Mouse (Mus musculus): ENCODE results near the gene Lyrm7. TPM values are rescaled to one million over a fixed set of nuclear protein-coding genes. Genes with fewer than 3 reads are reported as not detected.

Gene Lyrm7
- polyA plus RNA-seq, 1 experiment from 2014 or later: 8.0 TPM

GRCm38 (mm10) chr11:54812812-54813516, 47.8 kb downstream of the Lyrm7 start:
- no peak for DNase-seq
- Histone ChIP-seq H3K4me2 (no peak overlapping the region), H3K36me3 (ENCODE audit: insufficient read depth) (no peaks in the 10 kb centered on the region), H3K4me1 (ENCODE audit: insufficient read depth) (no peaks in the 10 kb centered on the region), H3K9me3 (ENCODE audit: low read depth, low read length) (no peaks in the 10 kb centered on the region), H3K9ac (no peak overlapping the region), H3K4me3 (ENCODE audit: low read depth, low read length) (no peak overlapping the region), H3K27ac (ENCODE audit: low read depth) (no peak overlapping the region), H3K27me3 (ENCODE audit: insufficient read depth, low read length) (no peaks in the 10 kb centered on the region)
- no peak for ATAC-seq (ENCODE audit: insufficient read depth)
- WGBS: 53% methylated on average over 8 of the region's 8 CpGs
- no peak for TF ChIP-seq CTCF (IDR thresholded peaks at IDR 0.05; ENCODE audit: low read depth)

GRCm38 (mm10) chr11:54812314-54812713, 48.4 kb downstream of the Lyrm7 start:
- no peak for TF ChIP-seq CTCF (IDR thresholded peaks at IDR 0.05; ENCODE audit: low read depth)
- no peaks in the 10 kb centered on the region for H3K4me1 ChIP-seq (ENCODE audit: insufficient read depth)
- H3K4me3 ChIP-seq (ENCODE audit: low read depth, low read length): no peak overlapping the region
- H3K9me3 ChIP-seq (ENCODE audit: low read depth, low read length): no peaks in the 10 kb centered on the region
- no peaks in the 10 kb centered on the region for H3K27me3 ChIP-seq (ENCODE audit: insufficient read depth, low read length)
- DNase-seq (no peak), ATAC-seq (ENCODE audit: insufficient read depth) (no peak)
- WGBS: 55% methylated on average over 4 of the region's 4 CpGs
- H3K4me2 ChIP-seq: no peak overlapping the region
- no peaks in the 10 kb centered on the region for H3K36me3 ChIP-seq (ENCODE audit: insufficient read depth)
- H3K27ac ChIP-seq (ENCODE audit: low read depth): no peak overlapping the region
- no peak overlapping the region for H3K9ac ChIP-seq

GRCm38 (mm10) chr11:54811054-54811453, 49.7 kb downstream of the Lyrm7 start:
- no peak for ATAC-seq (ENCODE audit: insufficient read depth)
- no peak overlapping the region for H3K27ac ChIP-seq (ENCODE audit: low read depth)
- WGBS: 65% methylated on average over 3 of the region's 3 CpGs
- no peaks in the 10 kb centered on the region for H3K36me3 ChIP-seq (ENCODE audit: insufficient read depth)
- no peaks in the 10 kb centered on the region for H3K9me3 ChIP-seq (ENCODE audit: low read depth, low read length)
- H3K4me3 ChIP-seq (ENCODE audit: low read depth, low read length): no peak overlapping the region
- no peak overlapping the region for H3K9ac ChIP-seq
- no peak for DNase-seq
- no peak for TF ChIP-seq CTCF (IDR thresholded peaks at IDR 0.05; ENCODE audit: low read depth)
- H3K4me1 ChIP-seq (ENCODE audit: insufficient read depth): no peaks in the 10 kb centered on the region
- no peaks in the 10 kb centered on the region for H3K27me3 ChIP-seq (ENCODE audit: insufficient read depth, low read length)
- no peak overlapping the region for H3K4me2 ChIP-seq

GRCm38 (mm10) chr11:54809582-54809981, 51.1 kb downstream of the Lyrm7 start:
- 78% methylated on average over 5 of the region's 5 CpGs for WGBS
- H3K4me3 ChIP-seq (ENCODE audit: low read depth, low read length): no peak overlapping the region
- DNase-seq: no peak

GRCm38 (mm10) chr11:54808177-54808576, 52.5 kb downstream of the Lyrm7 start:
- Histone ChIP-seq H3K36me3 (ENCODE audit: insufficient read depth) (no peaks in the 10 kb centered on the region), H3K27me3 (ENCODE audit: insufficient read depth, low read length) (no peaks in the 10 kb centered on the region), H3K9ac (no peak overlapping the region), H3K4me2 (no peak overlapping the region), H3K4me1 (ENCODE audit: insufficient read depth) (no peaks in the 10 kb centered on the region), H3K9me3 (ENCODE audit: low read depth, low read length) (no peaks in the 10 kb centered on the region), H3K27ac (ENCODE audit: low read depth) (no peak overlapping the region), H3K4me3 (ENCODE audit: low read depth, low read length) (no peak overlapping the region)
- TF ChIP-seq CTCF (IDR thresholded peaks at IDR 0.05; ENCODE audit: low read depth): no peak
- ATAC-seq (ENCODE audit: insufficient read depth): no peak
- WGBS: 68% methylated on average over 4 of the region's 4 CpGs
- DNase-seq: no peak

More at GRCm38 (mm10) chr11:54809582-54809981, 51.1 kb downstream of the Lyrm7 start:
- H3K4me2 ChIP-seq: no peak overlapping the region
- no peaks in the 10 kb centered on the region for H3K36me3 ChIP-seq (ENCODE audit: insufficient read depth)
- H3K9me3 ChIP-seq (ENCODE audit: low read depth, low read length): no peaks in the 10 kb centered on the region
- H3K4me1 ChIP-seq (ENCODE audit: insufficient read depth): no peaks in the 10 kb centered on the region
- ATAC-seq (ENCODE audit: insufficient read depth): no peak
- no peak overlapping the region for H3K27ac ChIP-seq (ENCODE audit: low read depth)
- no peak overlapping the region for H3K9ac ChIP-seq
- TF ChIP-seq CTCF (IDR thresholded peaks at IDR 0.05; ENCODE audit: low read depth): no peak
- no peaks in the 10 kb centered on the region for H3K27me3 ChIP-seq (ENCODE audit: insufficient read depth, low read length)

- no peak for DNase-seq
- Histone ChIP-seq H3K27ac (ENCODE audit: low read depth) (no peak overlapping the region), H3K9me3 (ENCODE audit: low read depth, low read length) (no peaks in the 10 kb centered on the region), H3K27me3 (ENCODE audit: insufficient read depth, low read length) (no peaks in the 10 kb centered on the region), H3K9ac (no peak overlapping the region), H3K4me3 (ENCODE audit: low read depth, low read length) (no peak overlapping the region), H3K4me1 (ENCODE audit: insufficient read depth) (no peaks in the 10 kb centered on the region), H3K4me2 (no peak overlapping the region), H3K36me3 (ENCODE audit: insufficient read depth) (no peaks in the 10 kb centered on the region)
- 77% methylated on average over 9 of the region's 9 CpGs for WGBS
- ATAC-seq (ENCODE audit: insufficient read depth): no peak
- no peak for TF ChIP-seq CTCF (IDR thresholded peaks at IDR 0.05; ENCODE audit: low read depth)
Observed at GRCm38 (mm10) chr11:54807669-54808068, 53.0 kb downstream of the Lyrm7 start.

GRCm38 (mm10) chr11:54806891-54807290, 53.8 kb downstream of the Lyrm7 start:
- no peaks in the 10 kb centered on the region for H3K36me3 ChIP-seq (ENCODE audit: insufficient read depth)
- no peaks in the 10 kb centered on the region for H3K27me3 ChIP-seq (ENCODE audit: insufficient read depth, low read length)
- DNase-seq (no peak), ATAC-seq (ENCODE audit: insufficient read depth) (no peak)
- WGBS: 92% methylated on average over 28 of the region's 28 CpGs
- no peak for TF ChIP-seq CTCF (IDR thresholded peaks at IDR 0.05; ENCODE audit: low read depth)
- H3K4me1 ChIP-seq (ENCODE audit: insufficient read depth): no peaks in the 10 kb centered on the region
- no peak overlapping the region for H3K9ac ChIP-seq
- no peaks in the 10 kb centered on the region for H3K9me3 ChIP-seq (ENCODE audit: low read depth, low read length)
- H3K27ac ChIP-seq (ENCODE audit: low read depth): no peak overlapping the region
- H3K4me3 ChIP-seq (ENCODE audit: low read depth, low read length): no peak overlapping the region
- H3K4me2 ChIP-seq: no peak overlapping the region
